Mouse (Mus musculus) layer of hippocampus, postnatal 14 days (tissue): Measurements from ENCODE around the gene Rwdd1. TPM values are rescaled to one million over a fixed set of nuclear protein-coding genes. Genes with fewer than 3 reads are reported as not detected.

Source experiments
- total RNA-seq, 2 experiments: library from RNA; stranded (reverse); gene quantifications; 2 replicates each; pipeline ENCODE4 v1.2.3; 2021

The Rwdd1 gene
- total RNA-seq, 2 experiments from 2014 or later = 98.7 to 101 TPM

Other genes with a start within 250 kb of the Rwdd1 start
- gene Sult3a2, start 232.9 kb downstream of the Rwdd1 start, total RNA-seq = under 1 TPM; 0.45 to 0.78 TPM
- gene Sult3a1, start 161.9 kb downstream of the Rwdd1 start, total RNA-seq = not detected
- 1 to 10 TPM; 4.9 to 6.1 TPM for gene Rsph4a, start 114.5 kb downstream of the Rwdd1 start, total RNA-seq
- gene Zup1, start 68.4 kb downstream of the Rwdd1 start, total RNA-seq = 10 to 100 TPM; 11.7 to 14.3 TPM
- under 1 TPM in 1 of 2 experiments, not detected in 1; 0.33 TPM for gene Trappc3l, start 18.0 kb upstream of the Rwdd1 start, total RNA-seq
- gene Calhm4, start 24.7 kb upstream of the Rwdd1 start, total RNA-seq = not detected
- gene Calhm5, start 76.9 kb upstream of the Rwdd1 start, total RNA-seq = 1 to 10 TPM; 3.4 to 3.9 TPM
- gene Calhm6, start 108.4 kb upstream of the Rwdd1 start, total RNA-seq = under 1 TPM; 0.60 TPM
- 1 to 10 TPM; 6.9 to 9.7 TPM for gene Dse, start 188.1 kb upstream of the Rwdd1 start, total RNA-seq